Mouse (Mus musculus): ENCODE measurements at regions not wholly inside any gene's neighbourhood (a gene's known extent, or its start where the extent isn't known, plus 50 kb on each side); places are given as distances from the start of the nearest gene placed in this dataset.

DNA sequence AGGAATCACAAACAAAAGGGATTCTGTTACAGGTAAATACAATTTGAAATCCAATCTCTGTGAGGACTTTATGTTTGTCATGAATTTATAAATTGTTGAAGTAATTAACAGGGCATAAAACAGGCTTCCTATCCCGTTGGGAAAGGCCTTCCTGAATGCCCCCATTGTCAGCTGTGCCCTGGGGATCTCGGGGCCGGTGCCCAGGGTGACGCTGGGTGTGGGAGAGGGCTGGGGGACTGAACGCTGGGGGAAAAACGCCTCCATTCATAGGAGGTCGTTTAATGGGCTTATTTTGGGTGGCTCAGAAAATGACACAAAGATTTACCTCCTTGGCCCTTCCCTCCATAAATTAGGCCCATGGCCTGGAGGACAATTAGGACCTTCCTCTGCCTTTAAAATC is 250.7 kb downstream of the Gm12728 start:
- no peak for DNase-seq (ENCODE audit: low spot score in 2 of 2)

DNA sequence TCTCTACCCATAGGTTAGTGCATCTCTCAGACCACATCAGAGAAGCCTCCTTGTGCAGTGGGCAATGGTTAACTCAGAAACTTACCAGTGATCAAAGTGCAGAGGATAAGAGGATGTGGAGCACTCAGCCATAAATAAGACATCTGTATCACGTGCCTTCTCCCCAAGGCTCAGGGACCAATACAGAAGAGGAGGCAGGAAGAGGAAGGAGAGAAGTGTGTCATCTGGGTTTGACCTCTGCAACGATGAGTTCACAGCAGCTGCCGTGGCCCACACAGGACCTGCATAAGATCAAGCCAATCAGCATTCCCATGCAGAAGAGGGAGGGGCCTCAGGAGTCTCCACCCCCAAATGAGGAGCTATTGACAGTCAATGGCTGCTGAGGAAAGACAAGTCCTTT is 252.8 kb downstream of the Gm12728 start:
- no peak for DNase-seq (ENCODE audit: low spot score in 2 of 2)

DNA sequence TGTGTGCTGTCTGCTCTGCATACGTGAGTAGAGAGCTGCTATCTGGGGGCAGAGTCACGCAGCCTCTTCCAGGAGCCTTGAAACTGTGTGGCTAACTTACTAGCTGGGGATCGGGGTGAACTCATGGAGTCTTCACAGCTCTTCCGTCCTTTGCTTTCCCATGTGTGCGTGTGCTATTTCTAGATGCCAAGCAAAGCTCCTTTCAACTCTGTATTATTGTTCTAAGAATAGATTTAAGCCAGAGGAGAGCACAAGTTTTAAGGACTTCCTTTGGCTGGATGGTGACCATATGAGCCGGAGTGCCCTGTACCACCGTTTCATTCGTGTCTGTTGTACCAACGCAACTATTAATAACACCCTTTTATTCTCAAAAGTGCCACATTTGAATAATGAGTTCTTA is 254.0 kb downstream of the Gm12728 start:
- no peak for DNase-seq (ENCODE audit: low spot score in 2 of 2)

DNA sequence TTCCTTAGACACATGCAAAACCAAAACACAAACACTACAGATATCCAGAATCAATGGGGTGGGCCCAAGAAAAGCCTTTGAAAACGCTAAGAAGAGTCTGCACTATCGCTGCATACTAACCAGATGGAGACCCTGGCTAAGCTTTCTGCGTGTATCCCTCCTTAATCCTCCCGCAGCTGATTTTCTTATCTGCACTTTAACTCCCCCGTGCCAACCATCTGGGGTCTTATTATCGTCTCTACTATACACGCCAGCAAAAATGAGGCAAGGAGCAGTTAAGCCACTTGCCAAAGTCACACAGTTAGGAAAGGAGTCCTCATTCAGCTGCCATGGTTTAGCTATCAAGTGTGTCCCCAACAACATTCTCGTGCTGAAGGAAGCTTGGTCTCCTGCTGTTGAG is 258.4 kb downstream of the Gm12728 start:
- DNase-seq (ENCODE audit: low spot score in 2 of 2) = no peak

DNA sequence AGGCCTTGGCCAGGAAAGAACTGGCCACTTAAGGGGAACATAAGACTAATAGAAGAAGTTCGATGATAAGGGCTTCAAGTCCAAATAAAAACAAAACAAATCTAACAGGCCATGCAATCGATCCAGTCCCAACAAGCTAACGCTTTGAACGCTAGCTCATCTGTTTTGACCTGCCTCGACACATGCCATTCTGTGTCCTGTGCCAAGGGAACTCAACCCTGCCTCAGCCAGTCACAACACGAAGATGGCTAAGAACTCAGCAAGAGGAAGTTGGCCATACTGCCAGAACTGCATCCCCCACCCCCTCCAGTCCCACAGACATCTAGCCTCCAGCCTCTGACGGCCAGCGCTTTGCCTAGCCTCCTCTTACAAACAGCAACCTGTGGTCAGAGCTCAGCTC is 259.1 kb downstream of the Gm12728 start:
- no peak for DNase-seq (ENCODE audit: low spot score in 2 of 2)

DNA sequence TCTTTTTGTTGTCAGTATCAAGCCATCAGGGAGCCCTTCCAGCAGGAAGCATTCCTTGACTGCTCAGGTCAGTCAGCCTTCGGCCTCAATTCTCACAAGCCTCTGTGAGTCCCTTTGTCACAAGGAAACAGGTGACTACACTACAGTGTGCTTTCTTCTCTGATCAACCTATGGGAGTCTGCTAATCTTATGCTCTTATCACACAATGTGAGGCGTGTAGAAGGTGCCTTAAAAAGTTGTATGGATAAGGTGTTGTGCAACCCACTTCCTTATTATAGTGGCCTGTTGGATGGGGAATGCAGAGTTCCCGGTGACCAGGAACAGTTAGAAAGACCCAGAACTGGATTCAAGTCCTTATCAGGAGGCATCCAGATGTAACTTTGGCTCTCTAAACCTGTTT is 260.2 kb downstream of the Gm12728 start:
- DNase-seq (ENCODE audit: low spot score in 2 of 2) = no peak

DNA sequence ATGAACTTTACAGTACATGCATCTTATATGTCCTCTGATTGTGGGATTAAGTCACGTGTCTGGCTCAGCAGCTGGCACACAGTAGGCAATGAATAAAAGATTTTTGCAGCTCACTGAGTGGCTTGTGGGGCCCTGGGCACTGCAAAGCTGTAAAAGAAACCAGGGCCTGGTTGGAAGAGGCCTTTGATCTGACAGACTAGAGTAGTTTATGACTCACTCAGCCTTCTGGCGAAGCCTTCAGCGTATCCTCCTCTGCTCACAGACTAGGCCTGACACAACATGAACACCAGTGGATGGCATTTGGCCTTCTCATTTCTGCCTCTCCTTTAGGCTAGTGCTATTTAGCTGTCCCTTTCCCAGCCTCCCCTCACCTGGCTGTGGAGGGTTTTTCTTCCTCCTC is 260.6 kb downstream of the Gm12728 start:
- DNase-seq (ENCODE audit: low spot score in 2 of 2) = no peak

DNA sequence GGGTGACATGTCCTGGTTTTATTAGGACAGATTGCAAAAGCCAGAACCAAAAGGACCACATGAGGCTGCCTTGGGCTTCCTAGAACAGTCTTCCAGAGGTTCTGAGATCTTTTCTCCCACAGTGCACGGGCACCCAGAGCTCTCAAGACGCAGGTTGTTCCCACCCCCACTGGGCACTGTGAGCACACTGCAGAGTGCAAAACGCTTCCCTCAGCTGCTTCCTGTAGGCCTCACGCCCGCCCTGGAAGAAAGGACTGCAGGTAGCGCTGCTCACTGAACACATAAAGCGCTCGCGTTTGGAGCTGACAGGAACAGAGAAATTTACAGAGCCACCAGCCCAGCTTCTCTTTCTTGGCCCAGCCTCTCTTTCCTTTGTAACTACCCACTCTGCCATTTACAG is 262.5 kb upstream of the Usp24 start:
- no peak for DNase-seq (ENCODE audit: low spot score in 2 of 2)

DNA sequence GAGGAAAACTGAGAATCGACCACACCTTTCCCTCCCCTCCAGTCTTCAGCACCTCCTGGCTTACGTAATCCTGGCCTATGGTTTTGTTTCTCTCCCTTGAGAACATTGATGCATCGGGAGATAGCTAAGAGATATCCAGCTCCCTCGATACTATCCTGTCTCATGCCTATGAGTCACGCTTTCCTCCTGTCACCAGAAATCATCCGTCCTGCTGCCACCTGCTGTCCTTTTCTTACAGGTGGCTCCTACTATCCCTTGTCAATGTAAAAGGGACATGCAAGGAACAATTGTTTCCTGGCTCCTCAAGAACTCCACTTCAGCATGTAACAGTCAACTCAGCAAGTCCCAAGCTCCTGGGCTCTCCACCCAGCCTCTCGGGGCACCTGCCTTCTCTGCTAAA is 261.7 kb upstream of the Usp24 start:
- no peak for DNase-seq (ENCODE audit: low spot score in 2 of 2)

DNA sequence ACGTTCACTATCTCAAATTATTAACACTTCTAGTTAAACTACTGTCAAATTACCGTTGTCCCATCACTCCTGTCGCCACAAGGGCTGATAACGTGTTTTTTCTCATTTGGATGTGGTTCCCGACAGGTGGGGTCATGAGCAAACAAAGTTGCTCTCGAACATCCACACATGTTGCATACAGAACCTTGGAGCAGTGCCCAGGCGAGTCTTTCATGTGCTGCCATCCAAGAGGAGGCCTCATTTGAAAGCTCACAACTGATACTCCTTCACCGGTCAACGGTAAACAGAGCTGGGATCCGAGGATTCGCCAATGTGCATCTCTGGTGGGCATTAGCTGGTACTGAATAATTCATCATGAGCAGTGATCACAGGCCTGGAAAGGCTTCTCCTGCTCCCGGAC is 253.4 kb upstream of the Usp24 start:
- DNase-seq (ENCODE audit: low spot score in 2 of 2) = no peak

DNA sequence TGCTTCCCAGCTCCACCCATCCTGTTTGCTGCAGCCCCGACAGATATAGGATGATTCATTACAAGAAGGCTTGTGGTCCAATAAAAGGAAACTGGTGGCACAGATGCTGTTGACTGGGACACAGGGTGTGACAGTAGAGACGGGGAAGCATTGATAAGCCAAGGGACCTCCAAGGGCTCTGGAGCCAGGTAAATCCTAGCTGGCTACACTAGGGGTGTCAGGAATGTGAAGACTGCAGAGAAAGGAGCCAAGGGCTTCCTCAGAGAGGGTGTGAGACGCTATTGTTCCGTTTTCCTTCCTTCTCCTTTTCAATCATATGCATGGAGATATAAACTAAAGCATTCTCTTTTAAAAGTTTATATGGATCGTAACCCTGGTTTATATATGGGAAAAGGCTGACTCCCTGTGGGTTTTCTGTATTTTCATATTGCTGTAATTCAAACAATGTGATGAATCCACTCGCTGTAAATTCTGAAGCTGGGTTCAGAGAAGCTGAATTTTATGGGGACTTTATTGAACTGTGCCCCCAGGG is 252.1 kb upstream of the Usp24 start:
- DNase-seq (ENCODE audit: low spot score in 2 of 2) = no peak

DNA sequence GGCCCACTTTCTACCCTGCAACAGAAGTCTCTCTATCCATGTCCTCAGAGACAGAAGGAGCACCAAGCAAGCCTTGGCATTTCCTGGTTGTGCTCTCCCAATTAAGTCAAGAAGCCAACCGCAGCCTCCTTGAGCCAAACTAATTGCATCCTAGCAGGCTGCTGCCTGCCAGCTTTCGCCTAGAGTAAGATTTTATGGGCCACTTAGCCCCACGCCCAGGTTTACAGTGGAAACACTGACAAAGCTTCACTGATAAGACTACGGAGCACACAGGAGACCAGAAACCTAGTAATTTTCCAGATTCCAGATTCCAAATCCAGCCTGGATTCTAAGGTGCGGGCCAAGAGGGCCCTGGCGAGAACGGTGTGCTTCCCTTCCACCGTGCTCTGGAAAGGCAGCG is 249.0 kb upstream of the Usp24 start:
- DNase-seq (ENCODE audit: low spot score in 2 of 2) = no peak

DNA sequence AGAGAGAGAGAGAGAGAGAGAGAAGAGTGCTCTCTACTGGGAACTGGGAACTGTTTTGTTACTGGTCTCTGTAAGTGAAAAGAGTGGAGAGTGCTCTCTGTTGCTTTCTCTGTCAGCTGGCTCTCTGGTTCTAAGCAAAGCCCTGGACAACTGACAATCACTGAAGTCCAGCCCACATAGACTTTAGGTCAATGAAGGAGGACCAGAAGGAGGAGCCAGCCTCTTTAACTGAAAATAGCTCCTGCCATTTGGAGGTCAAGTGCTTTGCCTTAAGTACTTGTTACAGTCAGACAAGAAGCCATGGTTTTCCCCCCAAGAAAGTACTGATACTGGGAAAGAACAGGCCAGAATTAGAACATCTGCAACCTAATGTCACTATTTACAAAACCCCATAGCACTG is 232.5 kb upstream of the Usp24 start:
- no peak for DNase-seq (ENCODE audit: low spot score in 2 of 2)

DNA sequence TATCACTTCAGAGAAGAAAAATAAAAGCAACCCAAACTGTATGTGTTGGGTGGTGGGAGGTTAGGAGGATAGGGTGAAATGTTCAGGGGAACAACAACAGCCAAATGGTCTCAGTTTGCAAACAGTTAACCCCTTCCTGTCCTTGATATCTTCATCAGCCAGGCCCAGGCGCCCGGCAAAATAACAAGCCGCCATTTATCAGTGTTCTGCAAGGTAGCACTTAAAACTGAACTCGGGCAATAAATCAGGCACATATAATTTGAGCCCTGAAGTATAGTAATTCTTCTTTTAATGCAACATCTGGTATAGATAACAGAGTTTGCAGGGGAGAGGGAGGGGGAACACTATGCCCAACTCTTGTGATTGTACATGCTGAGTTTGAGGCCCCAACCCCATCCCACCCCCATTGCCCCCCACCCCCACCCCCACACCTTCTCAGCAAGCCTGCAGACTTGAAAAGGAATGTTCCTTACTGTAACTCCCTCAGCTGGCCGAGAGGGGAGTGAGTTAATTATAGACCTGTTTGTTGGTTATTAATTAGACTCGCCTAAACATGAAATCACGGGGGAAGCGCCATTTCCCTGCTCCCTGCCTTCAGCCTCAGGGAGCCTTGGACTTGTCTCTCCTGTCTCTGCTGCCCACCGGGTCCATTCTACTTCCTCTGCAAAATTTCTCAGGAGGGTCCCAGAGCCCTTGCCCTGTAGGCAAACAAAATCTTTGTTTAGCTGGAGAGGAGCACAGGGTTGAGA is 223.9 kb upstream of the Usp24 start:
- no peak for DNase-seq (ENCODE audit: low spot score in 2 of 2)

DNA sequence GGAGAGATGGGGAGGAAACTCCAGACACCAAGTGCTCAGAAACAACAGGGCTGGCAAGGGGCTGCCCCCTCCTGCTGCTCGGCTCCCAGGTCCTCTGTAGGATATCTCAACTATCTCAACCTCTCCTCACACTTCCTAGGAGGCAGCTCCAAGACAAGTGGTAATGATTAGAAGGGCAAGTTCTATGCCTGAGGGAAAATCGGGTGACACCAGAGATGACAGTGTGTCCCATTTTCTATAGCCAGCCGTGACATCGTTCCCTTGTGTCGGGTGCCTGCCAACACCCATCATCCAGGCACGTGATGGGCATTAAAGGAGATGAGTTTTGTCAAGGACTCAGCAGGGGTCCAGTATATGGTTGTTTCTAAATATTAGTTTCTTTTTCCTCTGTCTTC is 223.3 kb upstream of the Usp24 start:
- no peak for DNase-seq (ENCODE audit: low spot score in 2 of 2)

DNA sequence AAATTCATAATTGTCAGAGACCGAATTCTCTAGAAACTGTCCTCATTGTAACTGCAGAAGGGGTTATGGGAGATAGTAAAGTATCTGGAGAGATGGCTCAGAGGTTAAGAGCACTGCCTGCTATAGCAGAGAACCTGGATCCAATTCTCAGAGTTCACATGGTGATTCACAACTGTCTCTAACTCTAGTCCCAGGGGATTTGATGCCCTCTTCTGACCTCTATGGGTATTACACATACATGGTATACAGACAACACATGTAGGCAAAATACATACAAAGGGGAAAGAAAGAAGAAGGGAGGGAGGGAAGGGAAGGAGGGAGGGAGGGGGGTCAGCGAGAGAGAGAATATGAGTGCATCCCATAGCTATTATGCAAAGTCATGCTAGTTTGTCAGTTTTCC is 222.8 kb upstream of the Usp24 start:
- no peak for DNase-seq (ENCODE audit: low spot score in 2 of 2)

DNA sequence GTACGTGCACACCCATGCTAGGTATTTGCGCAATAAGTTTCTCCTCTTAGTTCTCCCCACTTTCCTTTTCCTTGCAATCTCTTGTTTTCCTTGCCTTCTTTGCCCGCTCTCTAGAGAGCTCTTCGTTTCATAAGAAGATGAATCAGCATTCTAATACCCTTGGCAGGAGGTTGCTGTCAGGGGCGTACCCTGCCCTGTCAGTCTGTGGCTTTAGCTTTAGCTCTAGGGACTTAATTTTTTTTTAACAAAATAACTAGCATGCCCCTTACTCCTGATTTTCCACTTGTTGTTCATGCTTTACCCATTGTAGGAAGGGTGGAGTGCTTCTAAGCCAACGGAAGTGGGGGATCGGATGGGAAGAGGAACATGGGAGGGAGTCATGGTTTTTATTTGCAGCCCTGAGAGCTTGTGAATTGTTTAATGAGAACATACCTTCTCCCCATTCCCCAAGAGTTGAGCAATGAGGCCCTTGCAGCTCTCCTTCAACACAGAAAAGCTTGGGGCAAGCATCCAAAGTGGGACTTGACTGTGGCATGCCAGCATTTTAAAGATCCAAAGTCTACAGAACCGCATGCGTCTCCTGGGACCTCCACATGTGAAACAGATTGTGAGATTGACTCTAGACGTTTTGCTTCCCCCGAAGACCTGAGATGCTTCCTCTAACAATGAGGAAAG is 221.0 kb upstream of the Usp24 start:
- DNase-seq (ENCODE audit: low spot score in 2 of 2) = no peak

DNA sequence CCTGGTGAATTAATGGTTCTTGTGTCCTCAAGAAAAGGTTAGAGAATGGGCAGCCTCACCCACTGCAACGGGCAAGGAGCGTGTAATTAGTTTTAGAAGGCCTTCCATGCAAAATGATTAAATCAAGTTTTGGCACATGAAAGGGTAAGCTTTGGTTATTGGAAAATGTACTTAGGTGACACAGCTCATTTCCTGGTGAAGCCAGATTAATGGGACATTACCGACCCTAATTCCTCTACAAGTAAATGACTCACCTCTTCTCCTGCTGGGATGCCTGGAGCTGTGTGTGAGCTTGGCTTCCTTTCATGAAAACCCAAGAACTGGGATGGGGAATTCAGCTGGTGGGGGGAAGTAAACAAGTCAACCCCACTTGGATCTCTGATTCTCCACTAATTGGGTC is 219.9 kb upstream of the Usp24 start:
- no peak for DNase-seq (ENCODE audit: low spot score in 2 of 2)

DNA sequence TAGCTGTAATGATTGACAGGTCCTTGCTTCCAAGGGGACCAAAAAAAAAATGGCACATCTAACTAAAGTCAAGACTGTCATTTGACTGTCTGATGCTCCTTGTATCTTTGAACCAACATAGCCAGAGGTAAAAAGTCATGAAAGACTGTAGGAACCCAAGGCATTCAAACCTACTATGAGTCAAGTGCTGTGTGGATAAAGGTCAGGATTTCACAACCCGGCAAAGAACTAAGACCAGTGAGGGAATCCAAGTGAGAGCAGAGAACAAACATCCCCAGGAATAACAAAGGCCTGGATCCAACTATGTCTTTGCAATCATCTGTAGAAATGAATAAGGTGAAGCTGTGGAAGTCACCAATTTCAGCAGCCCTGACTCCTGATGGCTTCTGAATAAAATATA is 218.2 kb upstream of the Usp24 start:
- DNase-seq (ENCODE audit: low spot score in 2 of 2) = no peak

DNA sequence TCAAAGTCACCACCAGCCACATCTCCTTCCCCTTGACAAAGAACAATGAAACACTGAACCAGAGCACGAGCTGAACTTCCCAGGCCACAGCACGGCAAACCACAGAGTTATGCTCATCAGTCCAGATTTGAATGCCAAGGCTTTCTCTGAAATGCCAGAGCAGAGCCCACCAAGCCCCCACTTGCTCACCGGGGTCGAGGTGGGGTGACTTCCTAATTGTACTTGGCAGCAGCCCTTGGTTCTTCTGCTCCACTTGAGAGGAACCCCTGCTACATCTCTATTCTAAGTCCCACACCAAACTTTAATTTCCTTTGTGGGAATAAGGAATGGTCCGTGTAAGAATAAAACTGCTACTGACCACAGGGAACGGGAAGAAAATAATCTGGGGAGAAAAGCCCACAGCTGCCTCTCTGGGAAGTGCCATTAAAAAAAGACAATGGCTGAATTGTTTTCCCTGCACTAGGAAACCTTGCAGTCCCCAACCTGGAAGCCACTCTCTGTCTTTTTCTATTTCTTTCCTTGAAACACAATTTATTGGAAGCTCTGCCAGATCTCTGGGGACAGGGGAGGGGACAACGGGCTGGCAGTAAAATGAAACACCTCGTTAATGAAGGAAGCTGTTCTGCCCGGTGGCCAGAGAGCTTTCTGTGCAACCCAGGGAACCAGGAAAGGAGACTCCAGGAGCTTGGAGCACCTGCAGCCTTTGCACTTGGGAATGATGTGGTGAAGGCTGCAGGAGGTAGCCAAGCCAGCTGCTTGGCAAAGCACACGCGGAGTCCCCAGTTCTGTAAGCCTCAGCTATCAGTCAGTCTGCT is 215.6 kb upstream of the Usp24 start:
- DNase-seq (ENCODE audit: low spot score in 2 of 2) = no peak

DNA sequence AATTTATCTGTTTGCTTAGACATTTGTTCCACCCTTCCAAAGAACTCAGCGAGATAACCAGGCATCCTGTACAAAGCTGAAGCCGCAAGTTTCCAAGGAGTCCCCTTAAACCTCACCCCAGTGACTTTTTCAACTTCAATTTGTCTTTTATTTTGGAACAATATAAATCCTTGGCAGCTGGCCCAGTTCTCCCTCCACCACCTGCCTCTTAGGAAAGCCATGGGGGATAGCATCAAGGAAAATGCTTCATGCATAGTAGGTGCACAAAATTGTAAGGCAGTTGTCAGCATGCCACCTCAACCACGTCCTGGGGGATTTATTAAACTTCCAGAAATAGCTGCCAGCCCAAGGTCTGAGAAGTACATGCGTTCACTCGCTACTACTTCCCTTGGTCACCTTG is 214.1 kb upstream of the Usp24 start:
- DNase-seq (ENCODE audit: low spot score in 2 of 2) = no peak

DNA sequence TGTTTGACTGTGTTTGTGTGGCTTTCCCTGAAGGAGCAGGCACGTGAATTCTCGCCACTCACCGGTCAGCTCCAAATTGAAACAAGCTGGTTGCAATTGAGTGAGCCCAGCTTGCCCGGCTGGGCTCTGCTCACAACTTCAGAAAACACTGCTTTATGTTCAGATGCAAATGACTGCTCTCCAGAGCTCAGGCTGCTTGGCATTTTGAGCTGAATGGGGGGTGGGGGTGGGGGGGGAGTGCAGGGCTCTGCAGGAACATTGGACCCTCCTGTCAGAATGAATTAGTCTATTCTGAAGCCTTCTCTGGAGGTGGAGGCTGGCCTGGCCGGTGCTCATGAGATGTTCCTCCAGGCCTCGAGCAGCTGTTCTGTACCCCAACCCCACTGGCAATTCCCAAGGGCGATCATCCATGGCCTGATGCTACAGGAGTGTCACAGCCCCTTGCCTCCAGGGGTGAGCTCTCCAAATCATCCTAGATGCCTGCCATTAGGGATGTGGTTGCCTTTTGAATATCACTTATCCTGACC is 213.5 kb upstream of the Usp24 start:
- DNase-seq (ENCODE audit: low spot score in 2 of 2) = no peak
